Mouse (Mus musculus): Measurements from ENCODE around the gene Ppp6c.
A peak's percentile ranks its signal among the peaks of the same experiment; 100 is the strongest.

GRCm38 (mm10) chr2:39226019-39226640 is at the start of gene Ppp6c:
- TF ChIP-seq CTCF (IDR thresholded peaks at IDR 0.05; ENCODE audit: extremely low read depth, insufficient read depth, insufficient read length, insufficient replicate concordance): no peak
- peak; percentile 73 for TF ChIP-seq POLR2A (IDR thresholded peaks at IDR 0.05; ENCODE audit: low read depth, low read length)
